Mouse (Mus musculus) hindbrain, embryonic 11.5 days (tissue): ENCODE measurements at regions not wholly inside any gene's neighbourhood (a gene's known extent, or its start where the extent isn't known, plus 50 kb on each side); places are given as distances from the start of the nearest gene placed in this dataset.
A peak's percentile ranks its signal among the peaks of the same experiment; 100 is the strongest.

ENCODE experiments used
- ATAC-seq: fragments of 200-750 bp; cut with Nextera tagmentation; 2 replicates; pipeline ENCODE4 v1.8.0; 2017; ENCODE audit warnings: mild to moderate bottlenecking, moderate TSS enrichment, moderate library complexity; ENCODE audit not compliant: low FRiP score
- DNase-seq: peaks from one replicate; pipeline ENCODE4 v3.0.0-alpha.2; 2015; ENCODE audit warnings: low spot score
- H3K27ac ChIP-seq: fragments of 300-500 bp; sonication (generic); 2 replicates; pipeline ENCODE4 v1.5.1; 2014; ENCODE audit warnings: mild to moderate bottlenecking, low read depth, low read length
- H3K27me3 ChIP-seq: fragments of 300-500 bp; sonication (generic); 2 replicates; pipeline ENCODE4 v1.6.1; 2014; ENCODE audit warnings: mild to moderate bottlenecking, low read length, moderate library complexity, mixed read lengths; ENCODE audit not compliant: control insufficient read depth, insufficient read depth
- H3K36me3 ChIP-seq: fragments of 300-500 bp; sonication (generic); 2 replicates; pipeline ENCODE4 v1.6.1; 2014; ENCODE audit warnings: mild to moderate bottlenecking, low read length, moderate library complexity, mixed read lengths; ENCODE audit not compliant: control insufficient read depth, insufficient read depth
- H3K4me1 ChIP-seq: fragments of 300-500 bp; sonication (generic); replicated peaks from 2 replicates; pipeline ENCODE4 v1.6.1; 2014; ENCODE audit warnings: low read length, mixed read lengths; ENCODE audit not compliant: control insufficient read depth, insufficient read depth
- H3K4me2 ChIP-seq: fragments of 300-500 bp; sonication (generic); replicated peaks from 2 replicates; pipeline ENCODE4 v1.6.1; 2014; ENCODE audit warnings: mild to moderate bottlenecking, low read depth, low read length
- H3K4me3 ChIP-seq: fragments of 300-500 bp; sonication (generic); 2 replicates; pipeline ENCODE4 v1.5.1; 2014; ENCODE audit warnings: low read depth, low read length
- H3K9ac ChIP-seq: fragments of 300-500 bp; sonication (generic); 2 replicates; pipeline ENCODE4 v1.6.1; 2014; ENCODE audit warnings: low read depth, low read length
- H3K9me3 ChIP-seq: fragments of 300-500 bp; sonication (generic); 2 replicates; pipeline ENCODE4 v1.6.1; 2016; ENCODE audit warnings: low read length; ENCODE audit not compliant: control insufficient read depth
- WGBS: fragments of 180-500 bp; shearing (Covaris S2); extraction: QIAGEN DNeasy Blood & Tissue Kit; methylation state at CpG from one replicate; pipeline ENCODE4 v1.1.7; 2014; 5-methylcytosine and 5-hydroxymethylcytosine counted together

- Histone ChIP-seq H3K4me2 (no peak overlapping the region), H3K36me3 (no peaks in the 10 kb centered on the region), H3K27ac (no peak overlapping the region), H3K27me3 (no peaks in the 10 kb centered on the region), H3K9ac (no peak overlapping the region), H3K4me1 (no peaks in the 10 kb centered on the region), H3K4me3 (no peak overlapping the region), H3K9me3 (no peaks in the 10 kb centered on the region)
- ATAC-seq (no peak), DNase-seq (no peak)
- 92% methylated on average over 7 of the region's 7 CpGs for WGBS
Measured at GRCm38 (mm10) chr8:11967670-11968069, 127.4 kb downstream of the Tex29 start.

DNA sequence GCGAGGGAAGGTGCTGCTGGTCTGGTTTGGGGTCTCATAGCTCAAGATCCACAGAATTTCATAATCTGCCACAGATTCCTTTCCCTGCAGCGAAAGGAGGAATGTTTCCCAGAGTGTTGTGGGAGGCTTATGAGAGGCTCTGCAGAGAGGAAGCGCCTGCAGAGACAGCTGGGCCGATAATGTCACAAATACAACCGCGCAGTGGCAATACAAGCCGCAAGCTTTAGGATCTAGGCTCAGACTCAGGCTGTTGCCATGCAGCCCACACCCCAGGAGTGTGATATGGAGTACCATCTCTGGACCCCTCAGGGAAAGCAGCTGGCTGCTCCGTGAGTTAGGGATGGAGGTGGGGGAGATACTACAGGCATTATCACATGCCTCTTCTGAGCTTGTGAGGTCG is 130.2 kb downstream of the Tex29 start:
- Histone ChIP-seq H3K4me2 (no peak overlapping the region), H3K9me3 (no peaks in the 10 kb centered on the region), H3K4me3 (no peak overlapping the region), H3K9ac (no peak overlapping the region), H3K36me3 (no peaks in the 10 kb centered on the region), H3K27ac (no peak overlapping the region), H3K4me1 (no peaks in the 10 kb centered on the region), H3K27me3 (no peaks in the 10 kb centered on the region)
- no peak for DNase-seq
- 95% methylated on average over 9 of the region's 9 CpGs for WGBS
- ATAC-seq, result no peak

DNA sequence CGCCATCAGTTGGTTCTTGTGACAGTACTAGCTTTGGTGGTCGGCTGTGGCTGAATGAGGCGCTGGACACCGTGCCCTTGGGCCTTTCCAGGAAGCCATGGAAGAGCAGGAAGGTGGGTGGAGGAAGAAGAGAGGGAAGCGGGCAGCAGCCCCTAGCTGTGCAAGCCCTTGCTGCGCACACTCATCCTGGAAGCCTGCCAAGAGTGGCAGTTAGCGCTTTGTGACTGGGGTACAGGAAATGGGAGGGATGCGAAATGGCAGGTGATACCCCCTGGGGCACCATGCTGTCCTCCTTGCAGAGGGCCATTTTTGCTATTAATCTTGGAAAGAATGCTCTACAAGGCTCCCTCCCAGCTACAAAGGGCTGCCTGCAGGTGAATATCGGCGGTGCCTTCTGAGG is 133.2 kb downstream of the Tex29 start:
- Histone ChIP-seq H3K9ac (no peak overlapping the region), H3K36me3 (no peaks in the 10 kb centered on the region), H3K4me2 (no peak overlapping the region), H3K27ac (no peak overlapping the region), H3K27me3 (no peaks in the 10 kb centered on the region), H3K4me3 (no peak overlapping the region), H3K9me3 (no peaks in the 10 kb centered on the region), H3K4me1 (no peaks in the 10 kb centered on the region)
- ATAC-seq, result no peak
- 74% methylated on average over 10 of the region's 10 CpGs for WGBS
- no peak for DNase-seq

DNA sequence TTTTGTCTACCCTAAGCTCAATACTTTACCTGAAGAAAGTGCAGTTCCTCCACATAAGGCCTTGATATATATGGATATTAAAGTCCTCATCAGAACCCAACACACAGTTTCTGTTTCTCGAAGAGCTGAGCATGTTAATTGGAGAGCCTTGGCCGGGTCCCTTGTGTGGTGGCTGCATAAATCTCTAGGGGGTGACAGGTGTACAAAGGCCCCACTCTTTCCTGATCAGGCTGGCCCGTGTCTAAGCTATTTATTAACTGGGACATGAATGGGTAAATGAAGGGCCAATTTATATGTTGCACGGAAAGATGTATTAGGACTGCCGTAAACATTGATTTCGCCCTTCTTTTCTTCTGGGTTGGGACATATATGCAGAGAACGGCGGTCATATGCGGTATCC is 136.8 kb downstream of the Tex29 start:
- no peak overlapping the region for H3K4me2 ChIP-seq
- no peaks in the 10 kb centered on the region for H3K27me3 ChIP-seq
- H3K9me3 ChIP-seq, result no peaks in the 10 kb centered on the region
- ATAC-seq (no peak), DNase-seq (no peak)
- no peak overlapping the region for H3K4me3 ChIP-seq
- WGBS, result 53% methylated on average over 9 of the region's 9 CpGs
- H3K36me3 ChIP-seq, result no peaks in the 10 kb centered on the region
- H3K4me1 ChIP-seq, result no peaks in the 10 kb centered on the region
- H3K9ac ChIP-seq, result no peak overlapping the region
- no peak overlapping the region for H3K27ac ChIP-seq

DNA sequence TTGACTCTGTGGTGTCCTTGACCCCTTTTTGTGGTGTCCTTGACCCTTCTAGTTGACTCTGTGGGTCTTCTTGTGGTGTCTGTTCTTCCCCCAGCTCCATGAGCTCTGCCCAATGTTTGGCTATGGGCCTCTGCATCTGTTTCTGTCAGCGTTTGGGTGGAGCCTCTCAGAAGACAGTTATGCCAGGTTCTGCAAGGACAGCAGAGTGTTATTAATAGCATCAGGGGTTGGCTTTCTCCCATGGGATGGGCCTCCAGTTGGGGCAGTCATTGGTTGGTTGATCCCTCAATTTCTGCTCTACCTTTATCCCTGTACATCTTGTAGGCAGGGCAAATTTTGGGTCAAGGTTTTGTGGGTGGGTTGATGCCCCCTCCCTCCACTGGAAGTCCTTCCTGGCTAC is 138.8 kb downstream of the Tex29 start:
- WGBS, result 89% methylated on average over 1 of the region's 1 CpGs
- no peak overlapping the region for H3K27ac ChIP-seq
- H3K4me1 ChIP-seq, result no peaks in the 10 kb centered on the region

DNA sequence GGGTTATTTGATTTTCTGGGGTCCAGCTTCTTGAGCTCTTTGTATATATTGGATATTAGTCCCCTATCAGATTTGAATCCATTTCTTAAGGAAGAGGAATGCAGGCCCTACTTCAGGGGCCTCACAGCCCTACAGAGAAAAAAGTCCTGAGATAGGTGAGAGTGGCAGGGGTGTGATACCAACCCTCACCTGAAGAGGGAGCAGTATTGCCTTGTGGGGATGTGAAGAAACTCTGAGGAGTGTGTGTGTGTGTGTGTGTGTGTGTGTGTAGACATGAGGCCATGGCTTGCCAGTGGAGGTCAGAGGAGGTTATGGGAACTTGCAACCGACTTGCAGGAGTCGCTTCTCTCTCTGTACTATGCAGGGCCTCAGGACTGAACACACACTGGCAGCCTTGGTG is 141.2 kb downstream of the Tex29 start:
- no peaks in the 10 kb centered on the region for H3K9me3 ChIP-seq
- no peaks in the 10 kb centered on the region for H3K4me1 ChIP-seq
- no peak overlapping the region for H3K27ac ChIP-seq
- no peak overlapping the region for H3K4me3 ChIP-seq
- WGBS, result 72% methylated on average over 2 of the region's 2 CpGs
- H3K36me3 ChIP-seq, result no peaks in the 10 kb centered on the region
- no peak for ATAC-seq
- no peaks in the 10 kb centered on the region for H3K27me3 ChIP-seq
- H3K9ac ChIP-seq, result no peak overlapping the region
- DNase-seq, result peak; percentile 46
- no peak overlapping the region for H3K4me2 ChIP-seq

More for the DNA sequence above, 138.8 kb downstream of the Tex29 start:
- Histone ChIP-seq H3K4me2 (no peak overlapping the region), H3K9ac (no peak overlapping the region), H3K9me3 (no peaks in the 10 kb centered on the region), H3K27me3 (no peaks in the 10 kb centered on the region), H3K36me3 (no peaks in the 10 kb centered on the region), H3K4me3 (no peak overlapping the region)
- no peak for DNase-seq
- ATAC-seq, result no peak

- Histone ChIP-seq H3K9me3 (no peaks in the 10 kb centered on the region), H3K27ac (no peak overlapping the region), H3K27me3 (no peaks in the 10 kb centered on the region), H3K4me1 (no peaks in the 10 kb centered on the region), H3K4me3 (no peak overlapping the region), H3K4me2 (no peak overlapping the region), H3K9ac (no peak overlapping the region), H3K36me3 (no peaks in the 10 kb centered on the region)
- ATAC-seq (no peak), DNase-seq (no peak)
- WGBS, result 87% methylated on average over 20 of the region's 20 CpGs
Measured at GRCm38 (mm10) chr8:11990024-11990423, 149.8 kb downstream of the Tex29 start.

DNA sequence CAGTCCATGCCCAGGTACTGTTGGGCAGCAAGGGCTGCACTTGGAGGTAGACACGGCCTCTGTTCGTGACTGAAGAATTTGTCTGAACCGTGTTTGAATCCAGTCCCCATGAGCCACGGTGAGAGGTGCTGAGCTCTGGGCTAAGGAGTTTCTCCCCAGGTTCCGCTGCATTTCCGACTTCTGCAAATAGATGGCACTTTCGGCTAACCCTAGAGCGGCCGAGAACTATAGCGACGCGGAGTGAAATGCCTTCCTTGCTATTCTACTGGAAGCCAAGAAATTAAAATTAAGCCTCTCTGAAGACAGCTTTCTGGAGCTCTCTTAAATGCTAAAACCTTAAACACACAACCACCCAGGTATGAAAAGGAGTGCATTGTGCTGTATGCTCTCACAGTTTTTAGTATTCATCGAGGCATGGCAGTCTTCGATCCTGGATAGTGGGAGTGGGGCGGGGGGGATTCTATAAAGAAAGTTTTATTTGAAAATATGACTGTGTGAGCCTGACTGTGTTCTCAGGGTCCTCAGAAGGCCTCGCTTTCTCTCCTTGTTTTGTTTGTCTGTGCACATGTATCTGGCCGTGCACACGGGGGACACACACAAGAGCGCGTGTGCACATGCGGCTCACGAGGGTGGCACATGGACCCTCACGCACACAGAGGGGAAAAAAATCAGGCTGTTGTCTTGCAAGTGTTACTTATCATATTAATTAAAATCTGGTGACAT is 159.6 kb downstream of the Tex29 start:
- H3K36me3 ChIP-seq, result no peaks in the 10 kb centered on the region
- ATAC-seq, result peak; percentile 56; the same call in 1 of the 2 replicates
- H3K4me1 ChIP-seq, result no peaks in the 10 kb centered on the region
- no peaks in the 10 kb centered on the region for H3K9me3 ChIP-seq
- H3K9ac ChIP-seq, result no peak overlapping the region
- peak; percentile 81 for DNase-seq
- no peak overlapping the region for H3K4me2 ChIP-seq
- no peak overlapping the region for H3K4me3 ChIP-seq
- WGBS, result 28% methylated on average over 23 of the region's 23 CpGs
- H3K27ac ChIP-seq, result no peak overlapping the region
- peaks cover 17% of the 10 kb centered on the region for H3K27me3 ChIP-seq

GRCm38 (mm10) chr8:12000459-12000789 is 160.2 kb downstream of the Tex29 start:
- DNase-seq (no peak), ATAC-seq (peak; percentile 64)
- Histone ChIP-seq H3K9me3 (no peaks in the 10 kb centered on the region), H3K4me1 (no peaks in the 10 kb centered on the region), H3K36me3 (no peaks in the 10 kb centered on the region), H3K27me3 (peaks cover 17% of the 10 kb centered on the region), H3K27ac (no peak overlapping the region), H3K9ac (no peak overlapping the region), H3K4me2 (no peak overlapping the region), H3K4me3 (no peak overlapping the region)
- 13% methylated on average over 2 of the region's 2 CpGs for WGBS
